Mouse (Mus musculus) adipocyte (in vitro differentiated cells): Measurements from ENCODE around the gene Gpr19.

Source experiments
- DNase-seq: peaks from one replicate; pipeline ENCODE4 v3.0.0-alpha.2; 2016; ENCODE audit warnings: low spot score

Gene Gpr19

GRCm38 (mm10) chr6:134922511-134923195, 24.3 kb upstream of the Gpr19 start:
- no peak for DNase-seq

GRCm38 (mm10) chr6:134921695-134922510, 23.5 kb upstream of the Gpr19 start:
- DNase-seq = peak; percentile 54

DNA sequence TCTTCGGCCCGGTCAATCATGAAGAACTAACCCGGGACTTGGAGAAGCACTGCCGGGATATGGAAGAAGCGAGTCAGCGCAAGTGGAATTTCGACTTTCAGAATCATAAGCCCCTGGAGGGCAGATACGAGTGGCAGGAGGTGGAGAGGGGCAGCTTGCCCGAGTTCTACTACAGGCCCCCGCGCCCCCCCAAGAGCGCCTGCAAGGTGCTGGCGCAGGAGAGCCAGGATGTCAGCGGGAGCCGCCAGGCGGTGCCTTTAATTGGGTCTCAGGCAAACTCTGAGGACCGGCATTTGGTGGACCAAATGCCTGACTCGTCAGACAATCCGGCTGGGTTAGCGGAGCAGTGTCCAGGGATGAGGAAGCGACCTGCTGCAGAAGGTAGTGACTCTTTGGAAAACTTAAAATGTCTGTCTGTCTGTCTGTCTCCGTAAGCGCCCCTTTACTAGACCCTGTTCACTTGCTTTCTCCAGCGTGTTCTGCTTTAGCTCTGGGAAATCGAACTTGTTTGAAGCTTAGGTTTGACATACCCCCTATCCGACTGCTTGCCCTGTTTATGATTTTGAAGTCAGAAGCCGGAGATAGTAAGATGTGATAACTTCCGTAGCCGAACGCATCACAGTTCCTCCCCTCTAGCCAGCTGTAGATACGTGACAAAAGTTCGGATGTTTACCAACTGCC, 22.8 kb upstream of the Gpr19 start:
- peak; percentile 67 for DNase-seq

DNA sequence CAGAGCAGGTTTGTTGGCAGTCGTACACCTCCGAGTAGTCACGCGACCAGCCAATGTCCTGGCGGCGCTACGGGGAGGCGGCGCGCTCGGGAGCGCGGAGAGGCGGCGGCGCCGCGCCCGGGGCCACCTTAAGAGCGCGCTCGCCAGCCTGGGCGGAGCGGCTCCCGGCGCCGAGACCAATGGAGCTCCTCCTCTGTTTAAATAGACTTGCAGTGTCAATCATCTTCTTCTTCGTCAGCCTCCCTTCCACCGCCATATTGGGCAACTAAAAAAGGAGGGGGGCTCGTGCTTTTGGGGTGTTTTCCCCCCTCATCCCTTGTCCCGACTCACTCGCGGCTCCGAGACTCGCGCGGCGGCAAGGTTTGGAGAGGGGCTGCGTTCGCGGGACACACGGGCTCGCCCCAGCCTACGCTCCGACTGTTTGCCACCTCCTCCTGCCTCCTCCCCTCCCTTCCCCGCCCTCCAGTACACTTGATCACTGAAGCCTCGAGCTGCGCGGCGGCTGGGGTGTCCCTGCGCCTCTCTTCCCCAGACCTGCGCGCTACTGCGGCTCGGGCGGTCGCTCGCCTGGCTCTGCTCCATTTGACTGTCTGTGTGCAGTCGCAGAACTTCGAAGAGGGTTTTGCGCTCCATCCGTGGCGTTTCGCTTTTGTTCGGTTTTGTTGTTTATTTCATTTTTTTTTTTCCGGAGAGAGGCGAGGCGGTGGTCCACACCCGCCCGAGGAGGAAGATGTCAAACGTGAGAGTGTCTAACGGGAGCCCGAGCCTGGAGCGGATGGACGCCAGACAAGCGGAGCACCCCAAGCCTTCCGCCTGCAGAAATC, 22.0 kb upstream of the Gpr19 start, which contains the start of gene Cdkn1b:
Cdkn1b (plus strand) TSS at position 212 of the 824 bp plus-strand sequence.
- DNase-seq = peak; percentile 95

DNA sequence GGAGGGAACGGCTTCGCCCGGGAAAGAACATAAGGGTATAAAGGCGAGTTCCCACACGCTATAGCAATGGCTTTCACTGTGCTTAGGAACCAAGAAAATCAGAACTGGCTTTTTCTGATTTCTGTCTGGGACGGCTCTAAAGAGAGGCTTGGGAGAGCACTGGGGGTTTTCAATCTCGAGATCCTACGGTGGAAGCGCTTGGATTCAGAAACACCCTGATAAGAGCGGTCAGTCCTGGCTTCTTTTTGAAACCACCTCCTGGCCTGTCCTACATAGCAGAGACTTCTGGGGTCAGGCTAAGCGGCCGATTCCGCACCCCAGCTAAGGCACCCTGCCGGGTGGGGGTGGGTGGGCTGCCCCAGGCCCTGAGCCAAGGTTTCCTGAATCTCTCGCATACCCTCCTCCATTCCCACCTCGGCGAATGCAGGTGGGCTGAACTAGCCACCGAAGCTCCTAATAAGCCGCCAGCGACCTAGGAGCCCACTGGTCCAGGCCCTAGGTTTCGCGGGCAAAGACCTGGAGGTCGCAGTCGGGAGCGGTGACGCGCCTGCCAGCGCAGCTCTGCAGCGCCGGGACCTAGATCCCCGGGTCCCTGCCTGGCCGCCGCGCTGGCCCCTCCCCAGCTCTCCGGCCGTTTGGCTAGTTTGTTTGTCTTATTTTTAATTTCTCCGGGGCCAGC, 21.3 kb upstream of the Gpr19 start:
- no peak for DNase-seq

DNA sequence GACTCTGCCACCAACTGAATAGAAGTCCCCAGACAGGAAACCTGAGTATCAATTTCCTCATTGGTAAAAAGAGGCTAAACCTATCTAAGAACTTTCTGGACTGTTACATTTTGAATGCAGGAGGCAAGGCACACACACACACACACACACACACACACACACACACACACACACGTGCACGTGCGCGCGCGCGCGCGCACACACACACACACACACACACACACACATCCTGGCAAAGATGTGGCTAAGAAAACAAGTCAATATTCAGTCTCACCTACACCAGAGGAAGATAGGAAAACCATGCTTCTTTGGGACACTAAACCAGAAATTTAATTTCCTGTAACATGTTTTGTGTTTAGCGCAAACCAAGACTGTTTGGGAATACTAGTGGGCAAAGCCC, 20.4 kb upstream of the Gpr19 start:
- no peak for DNase-seq

GRCm38 (mm10) chr6:134917087-134917486, 18.7 kb upstream of the Gpr19 start:
- DNase-seq = peak; percentile 76

GRCm38 (mm10) chr6:134916641-134917040, 18.3 kb upstream of the Gpr19 start:
- DNase-seq = no peak

DNA sequence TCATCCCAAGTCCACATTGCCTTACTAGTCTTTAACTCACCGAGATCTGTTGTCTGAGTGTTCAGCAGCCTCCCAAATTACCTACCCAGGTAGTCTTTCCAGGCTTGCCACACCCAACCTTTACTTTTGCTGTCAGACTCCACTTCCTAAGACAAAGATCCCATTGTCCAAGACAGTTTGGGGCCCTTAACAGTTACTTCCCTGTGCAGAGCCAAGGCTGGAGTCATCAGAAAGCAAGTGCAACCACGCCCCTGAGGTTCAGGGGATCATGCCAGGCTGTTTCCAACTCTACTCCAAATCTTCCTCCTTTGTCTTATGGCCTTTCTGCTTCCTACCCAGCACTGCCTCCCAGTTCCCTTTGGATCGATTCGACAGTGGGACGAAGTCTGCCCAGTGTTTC, 16.1 kb upstream of the Gpr19 start:
- no peak for DNase-seq

DNA sequence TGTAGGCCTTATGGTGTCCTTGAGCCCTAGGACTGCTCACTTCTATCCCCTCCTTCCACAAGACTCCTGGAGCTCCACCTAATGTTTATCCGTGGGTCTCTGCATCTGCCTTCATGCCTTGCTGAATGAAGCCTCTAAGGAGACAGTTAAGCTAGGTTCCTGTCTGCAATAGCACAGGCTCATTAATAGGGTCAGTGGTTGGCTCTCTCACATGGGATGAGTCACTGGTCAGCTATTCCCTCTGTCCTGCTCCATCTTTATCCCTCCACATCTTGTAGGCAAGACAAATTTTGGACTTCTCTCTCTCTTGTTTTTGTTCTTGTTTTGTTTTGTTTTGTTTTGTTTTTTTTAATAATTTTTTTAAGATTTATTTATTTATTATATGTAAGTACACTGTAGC, 7.4 kb upstream of the Gpr19 start:
- DNase-seq = no peak

- no peak for DNase-seq
Measured at GRCm38 (mm10) chr6:134903891-134904884, 5.8 kb upstream of the Gpr19 start.

DNA sequence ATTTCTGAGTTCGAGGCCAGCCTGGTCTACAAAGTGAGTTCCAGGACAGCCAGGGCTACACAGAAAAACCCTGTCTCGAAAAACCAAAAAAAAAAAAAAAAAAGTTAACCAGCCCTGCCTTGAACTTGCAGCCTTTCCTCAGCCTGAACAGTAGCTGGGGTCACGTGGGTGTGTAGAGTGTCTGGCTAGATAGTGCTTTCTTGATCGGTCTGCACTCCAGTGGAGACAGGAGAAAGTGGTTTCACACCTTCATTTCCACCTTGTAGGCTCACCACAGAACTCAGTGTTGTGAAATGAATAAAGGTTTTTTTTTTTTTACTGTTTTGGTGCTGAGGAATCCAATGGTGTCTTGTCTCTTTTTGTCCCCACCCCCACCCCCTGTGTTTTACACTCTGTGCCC, 5.0 kb upstream of the Gpr19 start:
- no peak for DNase-seq

DNA sequence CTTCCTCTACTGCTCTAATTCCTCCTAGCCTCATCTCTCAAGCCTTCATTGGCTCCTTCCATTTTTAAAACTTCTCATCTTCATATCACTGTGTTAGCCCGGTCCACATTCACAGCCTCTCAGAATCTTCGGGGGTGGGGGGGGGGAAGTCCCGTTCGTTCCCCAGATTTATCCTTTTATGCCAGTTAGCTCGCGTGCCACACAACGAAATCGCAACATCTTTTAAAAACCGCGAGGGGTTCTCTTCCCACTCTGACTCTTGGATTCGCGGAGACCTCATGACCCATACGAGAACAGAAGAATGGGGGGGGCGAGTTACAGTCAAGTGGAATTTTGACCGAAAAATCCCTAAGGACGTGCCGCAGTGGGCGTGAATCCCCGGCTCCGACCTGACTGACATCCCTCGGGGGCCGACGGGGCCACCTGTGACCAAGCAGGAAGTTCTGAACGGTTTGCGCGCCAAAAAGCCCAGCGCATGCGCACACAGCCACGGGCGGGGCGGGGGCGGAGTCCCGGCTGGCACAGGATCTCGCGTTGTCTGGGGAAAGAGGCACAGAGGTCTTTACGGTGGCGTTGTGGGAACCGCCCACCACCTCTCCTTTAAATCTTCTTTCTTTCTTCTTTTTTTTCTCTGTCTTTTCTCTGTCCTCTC, 809 bp downstream of the Gpr19 start:
- peak; percentile 92 for DNase-seq

DNA sequence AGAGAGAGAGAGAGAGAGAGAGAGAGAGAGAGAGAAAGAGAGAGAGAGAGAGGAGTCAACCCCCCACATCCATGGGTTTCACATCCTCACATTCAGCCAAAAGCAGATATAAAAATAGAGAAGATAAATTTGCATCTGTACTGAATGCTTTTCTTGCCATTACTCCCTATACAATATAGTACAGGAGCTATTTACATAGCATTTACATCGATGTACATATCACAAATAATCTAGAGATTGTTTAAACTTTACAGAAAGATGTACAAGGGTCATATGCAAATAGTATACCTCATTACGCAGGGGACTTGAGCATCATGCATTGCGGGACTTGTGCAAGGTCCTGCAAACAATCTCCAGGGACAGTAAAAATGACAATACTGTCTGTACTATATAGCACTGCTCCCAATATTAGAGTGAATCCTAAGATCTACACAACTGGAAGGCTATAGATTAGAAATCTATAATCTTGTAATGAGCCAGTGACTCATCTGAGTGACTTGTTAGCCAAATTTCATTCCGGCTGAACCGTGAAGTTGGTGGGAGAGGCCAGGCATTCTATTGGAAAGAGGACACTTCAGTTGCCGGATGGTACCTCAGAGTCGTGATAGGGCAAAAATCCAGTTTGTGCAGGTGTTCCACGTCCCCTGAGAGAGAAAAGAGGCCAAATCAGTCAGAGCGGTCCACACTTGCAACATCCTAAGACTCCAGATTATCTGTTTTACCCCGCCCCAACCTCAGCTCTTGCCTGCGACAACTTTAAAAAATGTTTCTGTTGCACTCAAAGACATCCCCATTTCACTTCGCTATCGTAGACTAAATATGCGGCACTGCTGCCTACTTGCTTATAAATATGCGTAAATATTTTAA, 1.6 kb downstream of the Gpr19 start:
- no peak for DNase-seq

GRCm38 (mm10) chr6:134890436-134890835, 7.9 kb downstream of the Gpr19 start:
- DNase-seq = no peak

DNA sequence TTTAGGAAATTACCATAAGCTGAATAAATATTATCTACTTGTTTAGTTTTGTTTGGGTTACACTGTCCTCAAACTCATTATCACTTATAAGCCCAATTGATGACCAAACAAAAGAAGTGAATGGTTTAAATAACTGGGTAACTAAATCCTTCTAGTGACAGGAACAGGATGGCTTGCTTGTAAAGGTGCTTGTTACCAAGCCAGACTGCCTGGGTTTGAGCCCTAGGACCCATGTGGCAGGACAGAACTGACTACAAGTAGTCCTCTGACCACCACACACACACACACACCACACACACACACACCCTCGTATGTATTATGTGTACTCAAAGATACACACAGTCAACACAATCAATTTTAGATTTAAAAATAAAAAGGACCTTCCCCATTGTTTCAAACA, 8.6 kb downstream of the Gpr19 start:
- no peak for DNase-seq

DNA sequence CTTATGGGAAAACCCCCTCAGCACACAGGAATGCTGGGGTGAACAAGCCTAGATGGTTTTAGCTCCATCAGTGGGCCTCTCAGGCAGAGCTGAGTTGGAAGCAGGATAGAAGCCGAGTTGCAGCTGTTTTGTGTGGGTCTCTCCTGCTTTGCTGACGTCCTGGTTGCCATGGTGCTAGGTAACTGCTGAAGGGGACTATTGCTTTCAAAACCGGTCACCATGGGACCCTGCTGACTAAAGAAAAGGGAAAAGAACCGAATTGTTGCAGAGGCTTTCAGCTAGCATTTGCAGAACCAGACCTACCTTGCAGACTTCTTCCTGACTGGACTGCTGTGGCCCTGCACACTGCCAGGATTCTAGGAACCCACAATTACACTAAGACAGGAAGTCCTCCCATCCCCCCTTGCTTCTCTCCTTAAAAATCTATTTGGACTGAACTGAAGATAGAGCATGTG, 9.8 kb downstream of the Gpr19 start:
- no peak for DNase-seq

DNA sequence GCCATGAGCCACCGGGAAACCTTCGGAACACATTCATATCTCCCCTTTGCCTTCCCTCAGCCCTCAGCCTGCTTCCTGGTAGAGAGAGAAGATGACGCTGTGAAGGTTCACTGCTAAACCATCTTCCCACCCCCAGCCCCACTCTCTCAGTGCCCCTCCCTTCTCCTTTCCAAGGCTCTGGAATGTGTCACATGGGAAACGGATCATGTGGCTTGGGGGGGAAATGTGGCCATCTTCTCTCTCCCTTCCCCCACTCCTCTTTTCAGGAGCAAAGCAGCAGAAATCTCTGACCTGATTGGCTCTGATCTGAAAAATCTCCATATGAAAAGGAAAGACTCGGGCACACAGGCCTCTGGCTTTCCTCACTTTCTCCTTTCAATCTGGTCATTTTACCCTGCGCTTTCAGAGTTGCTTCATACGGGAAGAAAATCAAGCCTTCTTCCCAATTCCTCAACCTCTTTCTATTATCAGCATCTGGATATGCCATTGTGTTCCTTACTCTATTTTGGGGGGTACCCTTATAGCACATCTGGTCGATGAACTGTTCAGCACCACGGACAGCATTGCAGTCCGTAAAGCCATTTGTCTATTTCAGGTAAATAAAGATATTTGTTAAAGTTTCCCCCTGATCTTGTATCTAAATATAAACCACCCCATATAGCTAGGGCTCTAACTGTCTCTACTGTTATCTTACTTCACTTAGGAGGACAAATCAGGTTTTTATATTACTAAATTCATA, 10.5 kb downstream of the Gpr19 start:
- DNase-seq = no peak
